Mouse (Mus musculus) heart, postnatal 14 days (tissue): ENCODE results near the gene Lef1. TPM values are rescaled to one million over a fixed set of nuclear protein-coding genes. Genes with fewer than 3 reads are reported as not detected.
A peak's percentile ranks its signal among the peaks of the same experiment; 100 is the strongest.

ENCODE experiments used
- DNase-seq, 2 experiments: peaks; one replicate each; pipeline ENCODE4 v3.0.0; 2021 to 2022
- intact Hi-C: fragments of 180-260 bp; cut with DNase I; formaldehyde crosslinking; loops from one replicate; pipeline ENCODE4 v1.15.1; 2025
- total RNA-seq, 2 experiments: library from RNA; stranded (reverse); gene quantifications; 2 replicates each; pipeline ENCODE4 v1.2.3; 2021

The Lef1 gene
- total RNA-seq, 2 experiments from 2014 or later: 0.72 to 4.4 TPM

DNA sequence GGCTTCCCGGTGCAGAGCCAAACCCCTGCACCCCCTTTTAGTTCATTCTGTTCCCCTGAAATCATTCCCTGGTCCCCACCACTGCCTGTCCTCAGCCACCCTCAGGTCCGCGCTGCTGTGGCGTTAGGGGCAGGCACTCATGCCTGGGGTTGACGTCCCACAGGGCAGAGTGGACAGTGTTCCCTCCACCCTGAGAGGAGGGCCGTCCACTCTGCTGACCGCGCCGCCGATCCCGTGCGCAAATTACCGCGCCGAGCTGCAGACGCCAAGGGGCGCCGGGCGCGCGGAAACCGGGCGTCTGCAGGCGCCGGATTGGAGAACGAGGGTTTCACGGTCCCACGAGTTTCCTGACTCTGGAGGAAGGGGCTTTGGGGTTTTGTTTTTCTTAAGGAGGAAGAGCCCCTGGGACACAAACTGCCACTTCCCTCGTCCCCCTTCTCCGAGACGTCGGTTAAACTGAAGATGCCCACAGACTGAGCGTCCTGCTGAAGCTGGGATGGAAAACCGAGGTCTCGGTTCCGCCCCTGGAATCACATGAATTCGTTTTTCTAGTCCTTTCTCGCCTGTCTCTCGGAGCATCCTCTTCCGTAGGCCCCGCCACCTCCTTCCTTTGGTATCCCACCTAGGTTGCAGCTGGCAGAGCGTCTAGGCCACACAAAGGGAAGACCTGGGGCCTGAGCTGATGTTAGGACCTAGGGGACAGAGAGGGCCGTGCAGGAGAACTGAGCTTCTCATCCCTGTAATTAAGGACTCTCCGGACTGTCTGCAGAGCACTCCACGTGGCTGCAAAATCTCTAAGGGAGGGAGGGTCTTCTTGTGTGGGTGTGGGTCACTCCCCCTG lies 3.6 kb upstream of the Lef1 start:
- no peak for DNase-seq
- intact Hi-C loops: loop anchor here (10.0 kb wide), 1 partner anchor 1902 kb away; no protein-coding TSS in a partner anchor

DNA sequence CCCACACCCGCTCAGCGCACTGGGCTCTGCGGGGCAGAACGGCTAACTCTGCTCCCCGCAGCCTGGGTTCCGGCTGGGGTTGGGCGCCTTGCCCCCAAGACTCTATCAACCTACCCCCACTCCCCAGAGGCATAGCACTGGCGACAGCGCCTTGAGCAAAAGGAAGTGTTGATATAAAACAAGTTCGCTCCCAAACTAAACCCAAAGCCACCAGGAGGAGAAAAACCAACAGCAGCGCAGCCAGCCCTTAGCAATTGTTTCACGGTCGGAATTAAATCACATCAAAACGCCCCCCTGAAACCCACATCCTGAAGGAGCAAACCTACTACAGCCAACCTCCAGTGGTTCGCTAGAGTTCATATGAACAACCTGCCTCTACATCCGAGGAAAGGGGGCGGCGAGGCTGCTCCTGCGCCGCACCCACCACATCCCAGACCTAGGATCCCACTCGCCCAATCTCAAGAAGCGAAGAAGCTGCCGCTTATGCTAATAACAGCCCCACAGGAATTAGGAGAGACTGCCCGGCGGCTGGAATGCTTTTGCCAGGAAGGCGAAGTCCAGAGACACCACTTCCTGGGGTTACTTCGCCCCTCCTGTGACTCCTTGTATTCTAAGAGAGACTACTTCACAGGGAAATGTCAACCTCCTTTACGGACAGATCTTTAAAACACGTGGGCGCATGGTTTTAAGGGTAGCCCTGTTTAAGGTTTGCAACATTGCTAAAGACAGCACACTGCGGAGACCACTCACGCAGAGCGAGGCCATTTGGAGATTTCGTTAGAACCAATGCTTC lies 2.8 kb upstream of the Lef1 start:
- no peak for DNase-seq
- intact Hi-C loops: loop anchor here (10.0 kb wide), 1 partner anchor 1903 kb away; no protein-coding TSS in a partner anchor

DNA sequence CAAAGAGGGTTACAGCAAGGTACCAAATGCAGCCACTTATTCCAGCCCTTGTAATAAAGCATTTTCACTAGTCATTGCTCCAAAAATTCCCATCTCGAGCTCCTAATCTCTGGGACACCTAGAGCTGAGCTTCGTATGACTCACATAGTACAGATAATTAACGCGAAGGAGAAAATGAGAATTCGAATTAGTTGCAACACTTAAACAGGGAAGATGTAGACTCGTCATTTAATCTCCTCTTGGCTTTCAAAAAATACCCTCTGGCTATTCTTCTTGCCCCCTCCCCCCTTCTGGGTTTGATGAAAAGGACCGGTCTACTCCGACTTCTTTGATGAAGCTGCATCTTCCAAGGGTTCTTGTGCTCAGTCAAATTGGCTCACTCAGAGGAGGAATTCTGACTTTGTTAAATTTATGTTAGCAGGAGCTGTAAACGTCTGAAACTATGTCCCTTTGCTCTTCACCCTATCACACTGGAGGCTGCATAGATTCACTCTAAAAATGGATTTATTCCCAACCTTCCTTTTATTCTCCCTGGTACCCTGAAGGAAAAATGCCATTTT lies 2.1 kb upstream of the Lef1 start:
- intact Hi-C loops: loop anchor here (10.0 kb wide), 1 partner anchor 1903 kb away; no protein-coding TSS in a partner anchor
- DNase-seq: no peak

DNA sequence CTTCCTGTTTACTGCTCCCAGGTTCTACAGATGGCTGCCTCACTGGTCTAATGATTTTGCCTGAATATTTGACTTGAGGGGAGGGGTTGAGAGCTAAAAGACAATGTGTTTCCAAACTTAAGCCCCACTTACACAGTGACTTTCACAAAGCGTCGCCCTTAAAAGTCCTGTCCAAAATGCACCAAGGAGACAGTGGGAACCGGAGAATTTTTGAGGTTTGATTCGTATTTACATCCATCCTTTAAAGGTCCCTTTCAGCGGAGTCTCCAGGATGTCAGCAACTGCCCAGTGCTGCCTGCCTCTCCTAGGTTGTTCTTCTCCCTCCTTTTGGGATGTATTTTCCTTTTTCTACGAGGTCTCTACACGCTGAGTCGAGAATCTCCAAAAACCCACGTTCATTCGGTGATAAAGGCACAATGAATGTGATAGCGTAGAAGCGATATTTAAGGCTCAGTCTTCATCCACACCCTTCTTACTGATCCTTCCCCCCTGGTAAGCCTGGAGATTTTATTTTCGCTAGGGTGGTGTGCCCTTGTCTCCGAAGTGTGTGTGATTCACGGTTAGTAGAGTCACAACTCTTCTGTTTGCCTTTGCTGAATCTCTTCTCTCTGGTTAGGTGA lies 1.1 kb upstream of the Lef1 start:
- DNase-seq: no peak
- intact Hi-C loops: loop anchor here (10.0 kb wide), 1 partner anchor 1904 kb away; no protein-coding TSS in a partner anchor

DNA sequence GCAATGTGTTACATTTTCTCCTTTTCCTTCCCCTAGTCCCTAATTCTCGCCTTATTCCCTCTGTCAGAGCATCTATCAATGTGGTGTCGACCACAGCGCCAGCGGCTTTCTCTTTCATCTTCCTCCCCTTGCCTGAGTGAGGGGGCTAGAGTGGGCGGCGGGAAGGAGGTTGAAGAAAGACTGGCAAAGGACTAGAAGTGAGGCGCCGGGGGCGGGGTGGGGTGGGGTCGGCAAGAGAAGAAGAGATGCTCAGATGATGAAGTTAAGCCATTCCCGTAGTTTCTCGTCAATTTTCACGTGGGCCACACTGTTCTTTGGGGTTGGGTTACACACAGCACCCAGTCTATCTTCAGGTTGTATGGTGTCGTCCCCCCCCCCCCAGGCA lies 593 bp upstream of the Lef1 start:
- intact Hi-C loops: loop anchor here (10.0 kb wide), 2 partner anchors 375 to 1905 kb away; partner anchors contain the start of gene Rpl34
- DNase-seq: no peak

DNA sequence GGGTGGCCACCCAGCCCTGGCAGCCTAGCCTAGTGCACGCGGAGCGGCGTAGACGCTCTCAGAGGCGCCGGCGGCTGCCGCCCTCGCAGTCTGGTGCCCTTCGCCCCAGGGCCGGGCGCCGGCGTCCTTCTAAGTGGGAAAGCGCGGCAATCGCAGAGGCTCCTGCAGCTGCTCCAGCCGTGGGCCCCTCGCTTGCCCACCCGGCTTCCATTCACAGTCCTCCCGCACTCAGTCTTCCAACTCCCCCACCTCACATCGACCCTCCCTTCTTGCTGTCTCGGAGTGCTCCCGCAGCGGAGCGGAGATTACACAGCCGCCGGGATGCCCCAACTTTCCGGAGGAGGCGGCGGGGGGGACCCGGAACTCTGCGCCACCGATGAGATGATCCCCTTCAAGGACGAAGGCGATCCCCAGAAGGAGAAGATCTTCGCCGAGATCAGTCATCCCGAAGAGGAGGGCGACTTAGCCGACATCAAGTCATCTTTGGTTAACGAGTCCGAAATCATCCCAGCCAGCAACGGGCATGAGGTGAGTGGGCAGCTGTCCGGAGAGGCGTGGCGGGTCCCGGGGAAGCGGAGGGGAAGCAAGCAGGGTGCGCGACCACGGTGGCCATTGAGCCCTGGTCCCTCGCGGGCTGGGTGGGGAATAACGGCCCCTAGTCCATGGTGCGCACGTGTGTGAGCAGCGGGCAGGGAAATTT lies 1.0 kb downstream of the Lef1 start:
- intact Hi-C loops: loop anchor here (10.0 kb wide), 1 partner anchor 376 kb away; the partner anchor contains the start of gene Rpl34
- DNase-seq: peak in 1 of 2 experiments; percentile 36

DNA sequence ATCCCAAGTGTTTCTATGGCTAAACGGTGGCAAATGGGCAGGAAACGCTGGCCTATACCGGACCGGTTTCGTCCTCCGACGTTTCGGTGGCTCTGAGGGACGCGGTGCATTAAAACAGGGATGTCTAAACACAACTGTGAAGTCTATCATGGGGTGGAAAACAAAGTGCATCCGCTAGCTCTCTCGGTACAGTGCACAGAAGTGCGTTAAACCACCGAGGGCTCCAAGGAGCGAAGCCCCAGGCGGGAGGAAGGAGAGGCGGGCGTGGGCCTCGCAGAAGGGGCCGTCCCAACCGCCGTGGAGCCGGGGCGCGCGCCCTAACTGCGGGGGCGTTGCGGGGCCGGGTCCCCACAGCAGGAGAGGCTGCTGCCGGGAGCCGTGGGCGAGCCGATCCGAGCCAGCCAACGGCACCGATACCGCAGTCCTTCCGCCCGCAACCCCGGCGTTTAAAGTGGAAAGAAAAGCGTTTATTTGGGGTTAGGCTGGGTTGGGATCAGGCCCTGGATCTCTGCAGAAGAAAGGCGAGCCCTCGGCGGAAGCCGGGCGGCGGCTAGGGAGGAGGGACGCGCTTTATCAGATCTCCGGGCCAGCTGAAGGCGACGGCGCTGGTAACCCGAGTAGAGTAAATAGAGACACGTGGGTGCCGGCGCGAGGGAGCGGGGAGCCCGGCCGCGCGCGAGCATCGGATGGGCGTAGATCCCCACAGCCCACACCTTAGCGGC lies 1.7 kb downstream of the Lef1 start:
- intact Hi-C loops: loop anchor here (10.0 kb wide), 1 partner anchor 377 kb away; the partner anchor contains the start of gene Rpl34

DNA sequence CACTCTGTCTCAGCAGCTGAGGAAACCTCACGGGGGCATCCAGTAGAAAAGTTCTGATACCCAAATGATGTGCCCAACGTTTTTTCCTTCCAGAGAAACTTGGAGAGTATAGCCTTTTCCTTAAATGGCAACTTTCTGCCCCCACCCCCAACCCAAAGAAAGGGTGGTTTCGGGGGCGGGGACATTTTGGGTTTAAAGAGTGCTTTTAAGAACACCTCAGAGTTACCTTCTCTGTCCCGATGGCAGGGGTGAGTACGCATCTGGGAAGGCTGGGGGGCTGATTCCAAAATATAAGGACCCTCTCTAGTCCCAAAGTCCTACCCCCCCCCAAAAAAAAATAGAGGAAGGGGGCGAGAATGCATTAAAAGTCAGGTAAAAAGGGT lies 2.3 kb downstream of the Lef1 start:
- no peak for DNase-seq
- intact Hi-C loops: loop anchor here (10.0 kb wide), 1 partner anchor 378 kb away; the partner anchor contains the start of gene Rpl34

More for the DNA sequence above, 1.7 kb downstream of the Lef1 start:
- peak; percentile 34 to 35 for DNase-seq

DNA sequence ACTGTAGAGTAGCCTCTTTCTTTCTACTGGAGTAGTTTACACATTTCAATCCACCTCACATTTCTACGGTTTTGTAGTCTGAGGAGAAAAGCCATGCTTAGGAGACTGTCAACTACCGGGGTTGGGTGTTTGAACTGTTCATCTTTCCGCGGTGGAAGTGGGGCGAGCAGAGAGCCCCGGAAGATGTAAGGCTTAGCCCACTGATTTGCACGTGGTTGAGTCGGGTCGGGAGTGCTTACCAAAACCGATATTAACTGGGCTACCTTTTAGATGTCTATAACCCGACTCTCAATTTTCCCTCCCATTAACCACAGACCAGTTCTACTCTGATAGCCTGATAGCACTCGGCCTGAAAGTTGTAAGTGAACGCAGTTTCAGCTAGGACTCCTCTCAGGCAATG lies 2.8 kb downstream of the Lef1 start:
- intact Hi-C loops: loop anchor here (10.0 kb wide), 1 partner anchor 378 kb away; the partner anchor contains the start of gene Rpl34
- no peak for DNase-seq

DNA sequence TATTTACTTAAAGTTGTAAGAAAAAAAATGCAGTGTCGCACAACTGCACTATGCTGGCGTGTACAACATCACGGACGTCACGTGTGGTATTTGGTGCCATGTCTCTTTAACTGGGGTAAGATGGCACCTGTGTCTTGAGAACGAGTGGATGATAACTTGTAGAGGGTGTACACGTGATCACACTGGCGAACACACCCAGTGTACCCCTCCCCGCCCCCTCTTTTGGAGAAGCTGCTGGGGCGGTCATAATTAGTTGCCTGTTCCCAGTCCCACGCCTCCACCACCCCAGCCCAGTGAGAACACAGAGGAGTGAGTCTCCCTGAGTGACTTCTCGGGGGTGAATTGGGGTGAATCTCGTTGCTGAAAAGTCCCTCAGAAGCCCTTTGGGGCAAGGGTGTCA lies 5.8 kb downstream of the Lef1 start:
- DNase-seq: no peak
- intact Hi-C loops: loop anchor here (10.0 kb wide), 1 partner anchor 381 kb away; the partner anchor contains the start of gene Rpl34

DNA sequence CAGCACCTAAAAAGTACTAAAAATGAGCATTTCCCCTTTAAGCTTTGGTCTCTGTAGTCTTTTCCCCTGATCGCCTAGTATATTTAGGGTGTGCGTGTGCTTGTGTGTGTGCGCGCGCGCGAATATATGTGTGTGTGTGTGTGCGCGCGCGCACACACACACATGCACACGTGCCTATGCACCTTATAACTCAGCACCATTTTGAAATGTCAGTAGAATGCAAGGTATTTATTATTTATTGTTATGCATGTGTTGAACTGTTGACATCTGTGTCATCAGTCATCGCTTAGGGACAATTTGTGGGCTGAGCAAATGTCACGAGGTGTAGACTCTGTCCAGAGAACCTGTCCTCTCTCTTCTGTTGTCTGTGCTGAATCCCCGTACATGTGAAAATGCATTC lies 7.1 kb downstream of the Lef1 start:
- intact Hi-C loops: loop anchor here (10.0 kb wide), 1 partner anchor 383 kb away; the partner anchor contains the start of gene Rpl34
- DNase-seq: no peak

DNA sequence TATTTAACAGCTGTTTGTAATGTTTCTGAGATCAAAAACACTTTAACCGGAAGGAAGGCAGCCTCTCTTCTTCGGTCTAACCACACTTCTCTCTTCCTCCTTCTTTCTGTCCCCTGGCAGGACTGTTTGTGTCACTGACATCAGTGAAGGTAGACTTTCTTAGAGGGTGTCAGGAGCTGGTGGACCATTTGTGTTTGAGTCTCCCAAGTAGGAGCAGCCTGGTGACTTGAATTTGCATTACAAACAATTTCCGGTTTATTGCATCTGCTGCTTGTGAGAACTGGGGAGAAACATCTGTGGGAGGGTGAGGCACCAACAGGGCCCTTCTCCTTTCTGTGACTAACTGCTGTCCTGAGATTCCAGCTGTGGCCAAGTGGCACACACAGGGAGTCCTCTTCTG lies 7.6 kb downstream of the Lef1 start:
- intact Hi-C loops: loop anchor here (10.0 kb wide), 1 partner anchor 383 kb away; the partner anchor contains the start of gene Rpl34
- DNase-seq: no peak

DNA sequence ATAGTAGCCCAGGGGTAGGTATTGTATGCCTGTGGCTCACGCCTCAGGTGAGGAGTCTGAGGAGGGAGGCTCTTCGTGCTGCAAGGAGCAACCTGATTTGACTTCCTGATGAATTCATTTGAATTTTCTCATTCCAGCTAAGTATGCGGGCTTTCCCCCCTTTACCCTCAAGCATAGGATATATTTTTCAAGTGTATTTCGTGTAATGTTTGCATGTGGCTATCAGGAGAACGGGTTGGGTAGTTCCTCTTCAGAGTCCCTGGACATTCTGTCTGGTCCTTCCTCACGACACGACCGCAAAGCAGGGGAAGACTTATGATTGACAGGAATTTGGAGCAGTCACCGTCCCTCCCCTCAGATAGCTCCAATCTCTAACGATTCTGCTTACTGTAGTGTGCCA lies 9.2 kb downstream of the Lef1 start:
- DNase-seq: no peak
- intact Hi-C loops: loop anchor here (10.0 kb wide), 1 partner anchor 385 kb away; the partner anchor contains the start of gene Rpl34

DNA sequence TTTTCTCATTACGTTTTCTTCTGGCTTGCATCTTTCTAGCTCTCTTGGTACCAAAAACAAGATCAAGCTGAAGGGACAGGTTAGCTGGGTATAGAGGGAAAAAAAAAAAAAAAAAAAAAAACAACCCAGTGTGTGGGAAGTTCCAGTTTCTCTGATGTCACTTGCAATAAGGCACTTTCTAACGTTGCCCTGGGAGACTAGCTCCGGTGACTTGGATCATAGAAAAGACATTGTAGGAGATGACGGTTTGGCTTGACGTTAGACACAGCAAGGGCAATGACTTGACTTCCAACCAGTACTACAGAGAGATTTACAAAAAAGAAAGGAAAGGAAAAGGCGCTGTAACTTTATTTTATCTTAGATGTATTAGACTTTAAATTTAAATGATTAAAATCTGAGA lies 13.2 kb downstream of the Lef1 start:
- intact Hi-C loops: no loop called here
- DNase-seq: no peak

DNA sequence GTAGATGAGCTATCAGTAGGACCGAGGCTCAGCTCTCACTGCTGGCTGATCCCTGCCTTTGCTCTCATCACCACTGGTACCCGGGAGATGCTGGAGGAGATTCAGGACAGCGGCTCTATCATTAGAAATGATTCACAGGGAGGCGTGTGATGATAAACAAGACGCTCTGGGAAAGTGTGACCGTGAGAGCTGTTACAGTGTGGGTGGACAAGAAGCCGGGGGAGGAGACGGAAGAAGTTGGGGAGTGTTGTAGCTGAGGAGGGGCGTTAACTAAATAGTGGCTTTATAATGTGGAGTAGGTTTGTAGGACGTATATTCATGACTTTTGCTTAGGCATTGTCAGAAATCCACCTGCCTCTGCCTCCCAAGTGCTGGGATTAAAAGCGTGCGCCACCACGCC lies 15.6 kb downstream of the Lef1 start:
- DNase-seq: no peak
- intact Hi-C loops: no loop called here

DNA sequence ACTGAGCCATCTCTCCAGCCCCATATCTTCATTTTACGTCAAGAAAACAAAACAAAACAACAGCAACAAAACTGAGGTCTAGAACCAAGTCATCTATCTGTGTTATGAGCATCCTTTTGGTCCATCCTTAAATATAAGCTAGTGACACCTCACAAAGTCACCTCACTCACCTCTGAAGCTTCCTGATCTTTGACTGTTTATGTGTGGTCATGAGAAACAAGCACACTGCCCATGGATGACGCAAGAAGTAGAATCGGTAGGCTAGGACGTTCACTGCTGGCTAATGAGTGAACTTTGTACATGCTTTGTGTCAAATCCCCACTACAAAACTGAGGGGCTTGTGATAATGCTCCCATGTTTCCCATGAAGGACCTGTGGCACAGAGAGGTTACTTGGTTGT lies 16.2 kb downstream of the Lef1 start:
- intact Hi-C loops: no loop called here
- DNase-seq: no peak

DNA sequence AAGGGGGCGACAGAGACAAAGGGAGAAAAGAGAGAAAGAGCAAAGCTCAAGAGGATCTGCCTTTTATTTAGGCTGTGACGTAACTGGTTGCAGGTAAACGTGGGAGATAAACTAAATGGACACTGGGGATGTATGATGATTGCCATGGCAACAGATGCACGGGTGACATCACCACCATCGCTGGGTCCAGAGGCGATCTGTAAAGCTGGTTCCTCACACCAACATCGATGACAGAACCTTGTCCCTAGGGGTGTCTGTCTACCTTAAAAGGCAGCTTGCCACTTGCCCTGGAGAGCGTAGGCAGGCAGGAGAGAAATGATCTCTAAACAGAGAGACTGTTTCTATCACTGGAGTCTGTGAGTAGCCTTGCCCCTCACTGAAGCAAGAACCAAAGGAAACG lies 23.7 kb downstream of the Lef1 start:
- intact Hi-C loops: no loop called here
- DNase-seq: no peak

DNA sequence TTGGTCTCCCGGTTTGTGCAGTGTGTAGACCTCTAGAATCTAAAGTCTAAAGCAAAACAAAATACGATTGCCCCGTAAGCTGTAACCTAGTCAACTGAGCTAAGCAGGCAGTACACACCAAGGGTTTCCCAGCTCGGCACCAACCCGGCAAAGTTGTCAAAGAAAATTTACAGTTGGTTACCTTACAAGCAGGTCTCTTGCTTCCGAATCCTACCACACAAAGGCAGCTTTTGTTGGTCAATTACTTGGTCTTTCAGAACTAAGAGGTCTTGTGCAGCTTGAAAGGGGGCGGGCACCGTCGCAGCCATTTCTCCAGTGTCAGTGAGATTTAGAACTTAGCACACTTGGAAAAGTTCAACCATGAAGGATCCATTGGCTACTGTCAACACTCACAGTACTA lies 25.2 kb downstream of the Lef1 start:
- intact Hi-C loops: no loop called here

DNA sequence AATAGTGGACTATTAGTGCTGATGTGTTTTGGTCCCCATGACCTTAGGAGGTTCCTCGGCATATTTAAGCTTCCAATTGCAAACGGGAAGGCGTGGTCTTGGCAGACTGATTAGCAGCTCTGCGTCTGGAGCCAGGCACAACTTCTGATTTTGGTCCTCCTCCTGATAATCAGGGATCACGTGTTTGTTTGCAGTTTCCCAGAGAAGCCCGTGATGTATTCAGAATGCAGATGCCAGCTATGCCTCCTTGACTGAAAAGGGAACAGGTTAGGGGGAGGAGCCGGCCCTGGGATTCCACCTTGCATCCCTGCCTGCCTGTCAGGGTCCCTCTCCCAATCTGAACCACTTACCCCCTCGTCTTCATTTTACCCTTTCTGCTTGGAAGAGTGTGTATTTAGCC lies 26.2 kb downstream of the Lef1 start:
- intact Hi-C loops: no loop called here
- DNase-seq: peak in 1 of 2 experiments; percentile 19

More for the DNA sequence above, 25.2 kb downstream of the Lef1 start:
- no peak for DNase-seq
